Mouse (Mus musculus) kidney, embryonic 14.5 days (tissue): ENCODE data around the gene Sowaha. TPM values are rescaled to one million over a fixed set of nuclear protein-coding genes. Genes with fewer than 3 reads are reported as not detected.
"Not testable (repeated sequence)": the region's sequence is repeated elsewhere in the genome, so short reads cannot be mapped to it uniquely, and the experiment has no call there.

ENCODE experiments used
- ATAC-seq: fragments of 200-750 bp; cut with Nextera tagmentation; 2 replicates; pipeline ENCODE4 v1.8.0; 2017; ENCODE audit warnings: moderate number of reproducible peaks, mild to moderate bottlenecking, moderate TSS enrichment, moderate library complexity; ENCODE audit not compliant: low FRiP score, low TSS enrichment
- H3K27ac ChIP-seq: fragments of 300-500 bp; sonication (generic); 2 replicates; pipeline ENCODE4 v1.5.1; 2014; ENCODE audit warnings: low read depth, mild to moderate bottlenecking, low read length, moderate library complexity, mixed read lengths
- H3K27me3 ChIP-seq: fragments of 300-500 bp; sonication (generic); 2 replicates; pipeline ENCODE4 v1.6.1; 2014; ENCODE audit warnings: mild to moderate bottlenecking, low read length; ENCODE audit not compliant: control insufficient read depth, insufficient read depth
- H3K36me3 ChIP-seq: fragments of 300-500 bp; sonication (generic); 2 replicates; pipeline ENCODE4 v1.6.1; 2014; ENCODE audit warnings: low read length, mixed read lengths; ENCODE audit not compliant: control insufficient read depth, insufficient read depth
- H3K4me1 ChIP-seq: fragments of 300-500 bp; sonication (generic); 2 replicates; pipeline ENCODE4 v1.6.1; 2014; ENCODE audit warnings: low read length, mixed read lengths; ENCODE audit not compliant: control insufficient read depth, insufficient read depth
- H3K4me2 ChIP-seq: fragments of 300-500 bp; sonication (generic); replicated peaks from 2 replicates; pipeline ENCODE4 v1.6.1; 2014; ENCODE audit warnings: low read depth, mild to moderate bottlenecking, low read length
- H3K4me3 ChIP-seq: fragments of 300-500 bp; sonication (generic); 2 replicates; pipeline ENCODE4 v1.5.1; 2014; ENCODE audit warnings: mild to moderate bottlenecking, low read length
- H3K9ac ChIP-seq: fragments of 300-500 bp; sonication (generic); 2 replicates; pipeline ENCODE4 v1.6.1; 2014; ENCODE audit warnings: low read depth, mild to moderate bottlenecking, low read length, moderate library complexity
- H3K9me3 ChIP-seq: fragments of 300-500 bp; sonication (generic); 2 replicates; pipeline ENCODE4 v1.6.1; 2016; ENCODE audit warnings: low read length; ENCODE audit not compliant: control insufficient read depth
- WGBS: fragments of 180-500 bp; shearing (Covaris S2); extraction: QIAGEN DNeasy Blood & Tissue Kit; methylation state at CpG from one replicate; pipeline ENCODE4 v1.1.7; 2014; 5-methylcytosine and 5-hydroxymethylcytosine counted together
- polyA plus RNA-seq: library from polyadenylated mRNA; unstranded; fragments of >200 nt; fragmentation: Nextera tagmentation; extraction: Ambion mirVana; gene quantifications from 2 replicates; pipeline ENCODE4 v1.2.1, GENCODE M21; 2014

Sowaha gene
- polyA plus RNA-seq, 1 experiment from 2014 or later: 0.09 TPM

- H3K27me3 ChIP-seq: no peaks in the 10 kb centered on the region
- H3K9me3 ChIP-seq: no peaks in the 10 kb centered on the region
- H3K27ac ChIP-seq: no peak overlapping the region
- H3K36me3 ChIP-seq: peaks cover 10% of the 10 kb centered on the region
- 95% methylated on average over 3 of the region's 3 CpGs for WGBS
- H3K4me2 ChIP-seq: no peak overlapping the region
- H3K9ac ChIP-seq: no peak overlapping the region
- H3K4me1 ChIP-seq: peaks cover 11% of the 10 kb centered on the region; the same call in 1 of the 2 replicates
- ATAC-seq: no peak
- no peak overlapping the region for H3K4me3 ChIP-seq
Measured at GRCm38 (mm10) chr11:53427993-53428715, 51.9 kb downstream of the Sowaha start.

GRCm38 (mm10) chr11:53426914-53427313, 53.2 kb downstream of the Sowaha start:
- not testable (repeated sequence) for ATAC-seq, H3K4me3 ChIP-seq, H3K27me3 ChIP-seq, H3K9me3 ChIP-seq, H3K4me2 ChIP-seq, H3K27ac ChIP-seq, H3K36me3 ChIP-seq, H3K9ac ChIP-seq
- H3K4me1 ChIP-seq: peaks cover 11% of the 10 kb centered on the region; the same call in 1 of the 2 replicates
- 83% methylated on average over 3 of the region's 3 CpGs for WGBS

Other genes starting within 250 kb of the Sowaha start
- 78.2 and 110 TPM in 2 replicates for gene Hspa4, start 179.8 kb downstream of the Sowaha start, polyA plus RNA-seq
- 32.4 and 40.9 TPM in 2 replicates for gene Zcchc10, start 155.6 kb downstream of the Sowaha start, polyA plus RNA-seq
- gene Aff4, start 129.4 kb downstream of the Sowaha start, polyA plus RNA-seq: 46.1 and 80.4 TPM in 2 replicates
- gene Leap2, start 57.1 kb downstream of the Sowaha start, polyA plus RNA-seq: not detected in 2 replicates
- 574 and 755 TPM in 2 replicates for gene Uqcrq, start 49.4 kb downstream of the Sowaha start, polyA plus RNA-seq
- gene Gdf9, start 49.3 kb downstream of the Sowaha start, polyA plus RNA-seq: 0.70 and 1.2 TPM in 2 replicates
- gene Gm10447, start 23.2 kb downstream of the Sowaha start, polyA plus RNA-seq: 0.16 TPM in 1 of 2 replicates, not detected in the other
- 1.2 and 1.9 TPM in 2 replicates for gene Shroom1, start 23.1 kb downstream of the Sowaha start, polyA plus RNA-seq
- not detected in 2 replicates for gene Gm9837, start 9.8 kb downstream of the Sowaha start, polyA plus RNA-seq
- gene Gm9945, start 108 bp downstream of the Sowaha start, polyA plus RNA-seq: not detected in 2 replicates
- 13.7 and 21.3 TPM in 2 replicates for gene Sept8, start 39.0 kb upstream of the Sowaha start, polyA plus RNA-seq
- gene Kif3a, start 87.1 kb upstream of the Sowaha start, polyA plus RNA-seq: 65.3 and 71.0 TPM in 2 replicates
- gene Il4, start 138.4 kb upstream of the Sowaha start, polyA plus RNA-seq: 1.3 and 1.5 TPM in 2 replicates
- not detected in 2 replicates for gene Il13, start 154.4 kb upstream of the Sowaha start, polyA plus RNA-seq
- 18.3 and 26.4 TPM in 2 replicates for gene Rad50, start 227.0 kb upstream of the Sowaha start, polyA plus RNA-seq
- not detected in 2 replicates for gene Il5, start 240.5 kb upstream of the Sowaha start, polyA plus RNA-seq